Mouse (Mus musculus) testis, adult 2 months (tissue): Measurements from ENCODE around the gene Slc41a1.

Experiments used
- CTCF ChIP-seq: fragments of 200-500 bp; IDR thresholded peaks from 2 replicates; pipeline ENCODE4 v1.5.1; 2012; ENCODE audit warnings: low read depth, mild to moderate bottlenecking, inconsistent platforms, low read length, moderate library complexity; ENCODE audit not compliant: control insufficient read depth, insufficient read depth, insufficient replicate concordance
- POLR2A ChIP-seq: fragments of 200-500 bp; IDR thresholded peaks from 2 replicates; pipeline ENCODE4 v1.6.1; 2012; ENCODE audit warnings: low read depth, mild to moderate bottlenecking, inconsistent platforms, low read length, moderate library complexity; ENCODE audit not compliant: control insufficient read depth

DNA sequence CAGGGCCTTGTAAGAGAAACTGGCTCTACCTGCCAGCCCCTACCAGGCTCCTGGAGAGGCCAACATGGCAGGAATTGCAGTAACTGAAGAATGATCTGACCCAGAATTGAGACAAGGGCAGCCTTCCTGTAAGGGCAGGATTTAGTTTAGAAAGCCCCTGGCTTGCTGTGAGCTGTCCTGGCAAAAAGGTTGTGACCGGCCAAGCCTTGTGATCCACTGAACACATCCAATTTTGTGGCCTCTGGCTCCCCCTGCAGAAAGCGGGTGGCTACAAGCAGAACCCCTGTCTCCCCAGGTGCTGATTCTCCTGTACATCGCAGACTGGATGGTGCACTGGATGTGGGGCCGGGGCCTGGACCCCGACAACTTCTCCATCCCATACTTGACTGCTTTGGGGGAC lies 19.0 kb downstream of the Slc41a1 start:
- TF ChIP-seq CTCF (peak; percentile 45; the same call in 1 of the 2 replicates), POLR2A (no peak)
